Mouse (Mus musculus) 3134 (cell line): ENCODE measurements around the gene Fbxo44.
"Not testable (repeated sequence)": the region's sequence is repeated elsewhere in the genome, so short reads cannot be mapped to it uniquely, and the experiment has no call there.

Experiments used
- DNase-seq: peaks from one replicate; pipeline ENCODE4 v3.0.0-alpha.2; 2011; ENCODE audit warnings: low spot score; ENCODE audit not compliant: insufficient read length; ENCODE audit errors: extremely low read depth

The Fbxo44 gene

DNA sequence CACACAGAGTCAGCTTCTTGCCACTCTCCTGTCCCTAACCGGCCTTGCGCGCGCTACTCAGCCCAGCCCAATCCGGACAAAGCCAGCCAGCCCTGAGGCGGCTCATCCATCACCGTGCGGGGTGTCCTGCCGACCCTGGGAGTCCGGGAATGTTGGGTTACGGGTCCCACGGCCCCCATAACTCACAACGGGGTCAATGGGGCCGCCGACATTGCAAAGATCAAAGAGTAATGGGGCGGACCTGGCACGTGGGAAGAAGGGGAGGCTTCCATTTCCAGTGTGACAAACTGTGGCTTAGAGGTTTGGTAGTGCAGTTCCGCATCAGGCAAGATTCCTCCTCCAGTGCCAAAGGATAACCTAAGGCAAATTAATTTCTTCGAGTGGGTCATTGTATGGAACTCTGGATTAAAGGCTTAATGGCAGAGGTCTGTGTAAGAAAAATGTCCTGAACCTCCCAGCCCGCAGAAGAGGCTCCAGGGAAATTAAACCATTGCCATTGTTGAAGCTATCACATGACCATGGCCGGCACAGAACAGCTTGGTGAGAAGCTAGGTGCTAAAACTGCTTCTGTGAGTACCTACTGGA lies 28.7 kb downstream of the Fbxo44 start:
- no peak for DNase-seq

- no peak for DNase-seq
Measured at GRCm38 (mm10) chr4:148130561-148131413, 29.5 kb downstream of the Fbxo44 start, which contains the start of gene Draxin. TSS of gene Draxin (minus strand) at chr4:148130698.

- DNase-seq, result no peak
Measured at GRCm38 (mm10) chr4:148130133-148130532, 30.1 kb downstream of the Fbxo44 start, which contains the start of gene Mad2l2. TSS of gene Mad2l2 (plus strand) at chr4:148130384.

DNA sequence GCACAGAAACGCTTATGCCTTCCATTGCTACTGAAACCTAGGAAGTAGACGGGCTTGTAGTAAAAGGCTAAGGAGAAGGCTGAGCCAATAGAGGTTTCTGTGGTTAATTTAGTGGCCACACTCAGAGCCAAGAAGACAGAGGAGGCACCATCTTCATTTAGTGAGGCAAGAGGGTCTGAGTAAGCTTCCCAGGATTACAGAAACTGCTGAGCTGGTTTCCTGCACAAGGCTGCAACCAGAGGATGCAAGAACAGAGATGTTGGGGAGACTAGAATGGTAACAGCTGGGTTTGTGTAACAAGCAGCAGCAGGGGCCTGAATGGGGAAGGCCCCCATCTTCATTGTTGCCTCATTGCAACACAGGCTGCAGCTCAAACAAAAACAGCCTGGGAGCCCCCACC lies 31.6 kb downstream of the Fbxo44 start:
- no peak for DNase-seq

GRCm38 (mm10) chr4:148128241-148128640 lies 32.0 kb downstream of the Fbxo44 start:
- no peak for DNase-seq

DNA sequence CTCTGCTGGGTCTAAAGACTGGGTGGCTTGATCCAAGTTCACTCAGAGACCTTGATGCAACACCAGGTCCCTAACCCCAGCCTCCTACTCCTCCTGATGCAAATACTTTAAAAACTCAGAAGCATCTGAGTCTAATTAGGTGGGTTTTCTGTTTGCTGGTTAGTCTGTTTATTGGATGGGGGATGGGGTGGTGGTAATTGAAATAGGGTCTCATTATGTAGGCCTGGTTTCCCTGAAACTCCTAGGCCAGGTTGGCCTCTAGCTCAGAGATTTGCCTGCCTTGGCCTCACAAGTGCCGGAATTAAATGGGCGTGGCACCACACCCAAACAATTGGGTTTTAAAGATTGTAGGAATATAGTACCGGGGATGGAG lies 37.6 kb downstream of the Fbxo44 start:
- DNase-seq, result no peak

GRCm38 (mm10) chr4:148121982-148122693 lies 38.1 kb downstream of the Fbxo44 start:
- no peak for DNase-seq

DNA sequence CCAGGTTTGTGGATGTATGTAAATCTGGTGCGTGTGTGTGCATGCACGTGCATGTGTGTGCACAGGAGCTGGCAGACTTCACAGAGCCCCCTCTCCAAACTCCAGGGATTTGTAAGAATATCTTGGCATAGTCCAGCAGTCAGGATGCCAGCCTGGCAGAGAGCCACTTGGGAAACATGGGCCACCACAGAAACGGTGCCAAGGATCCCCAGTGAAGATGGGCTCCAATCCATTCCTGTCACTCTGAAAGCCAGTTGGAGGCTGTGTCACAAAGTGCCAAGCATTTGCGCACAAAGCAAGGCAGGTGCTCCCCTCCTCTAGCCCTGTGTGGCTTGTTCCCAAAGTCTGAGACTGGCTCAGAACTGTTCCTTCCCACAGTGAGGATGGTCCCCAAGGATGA lies 38.9 kb downstream of the Fbxo44 start:
- DNase-seq, result no peak

- no peak for DNase-seq
Measured at GRCm38 (mm10) chr4:148120555-148120954, 39.7 kb downstream of the Fbxo44 start.

- not testable (repeated sequence) for DNase-seq
Measured at GRCm38 (mm10) chr4:148119578-148119977, 40.7 kb downstream of the Fbxo44 start.

- no peak for DNase-seq
Measured at GRCm38 (mm10) chr4:148117392-148117791, 42.9 kb downstream of the Fbxo44 start.

DNA sequence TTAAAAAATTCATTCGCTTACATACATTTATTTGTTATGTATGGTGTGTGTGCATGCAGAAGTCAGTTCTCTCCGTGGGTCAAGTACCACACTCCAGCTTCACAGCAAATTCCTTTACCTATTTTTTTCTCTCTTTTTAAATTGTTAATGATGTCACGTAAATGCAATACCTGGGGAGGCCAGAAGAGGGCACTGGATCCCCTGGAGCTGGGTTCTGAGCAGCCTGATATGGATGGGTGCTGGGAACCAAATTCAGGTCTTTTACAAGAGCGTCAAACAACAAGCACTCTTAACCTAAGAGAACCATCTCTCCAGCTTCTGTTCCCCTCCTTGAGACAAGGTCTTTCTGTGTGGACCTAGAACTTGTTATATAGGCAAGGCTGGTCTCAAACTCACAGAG lies 43.6 kb downstream of the Fbxo44 start:
- no peak for DNase-seq

DNA sequence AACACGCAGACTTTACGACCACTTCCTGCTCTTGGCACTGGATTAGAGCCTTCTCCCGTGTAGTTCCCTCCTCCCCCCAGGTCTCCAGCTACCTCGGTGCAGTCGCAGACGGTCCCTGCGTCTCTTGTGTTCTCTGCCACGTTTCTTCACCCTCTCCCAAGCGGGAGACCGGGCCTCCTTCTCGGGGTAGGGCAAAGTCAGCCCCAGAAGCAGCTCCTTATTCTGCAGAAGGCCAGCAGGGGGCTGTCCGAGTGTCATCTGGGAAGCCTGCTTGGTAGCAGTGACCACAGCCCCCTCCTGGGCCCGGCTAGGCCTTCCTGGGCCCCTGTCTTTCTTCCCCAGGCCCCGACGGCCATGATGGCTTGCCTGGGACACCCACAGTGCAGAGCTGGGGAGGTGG lies 44.8 kb downstream of the Fbxo44 start:
- peak; percentile 56 for DNase-seq

DNA sequence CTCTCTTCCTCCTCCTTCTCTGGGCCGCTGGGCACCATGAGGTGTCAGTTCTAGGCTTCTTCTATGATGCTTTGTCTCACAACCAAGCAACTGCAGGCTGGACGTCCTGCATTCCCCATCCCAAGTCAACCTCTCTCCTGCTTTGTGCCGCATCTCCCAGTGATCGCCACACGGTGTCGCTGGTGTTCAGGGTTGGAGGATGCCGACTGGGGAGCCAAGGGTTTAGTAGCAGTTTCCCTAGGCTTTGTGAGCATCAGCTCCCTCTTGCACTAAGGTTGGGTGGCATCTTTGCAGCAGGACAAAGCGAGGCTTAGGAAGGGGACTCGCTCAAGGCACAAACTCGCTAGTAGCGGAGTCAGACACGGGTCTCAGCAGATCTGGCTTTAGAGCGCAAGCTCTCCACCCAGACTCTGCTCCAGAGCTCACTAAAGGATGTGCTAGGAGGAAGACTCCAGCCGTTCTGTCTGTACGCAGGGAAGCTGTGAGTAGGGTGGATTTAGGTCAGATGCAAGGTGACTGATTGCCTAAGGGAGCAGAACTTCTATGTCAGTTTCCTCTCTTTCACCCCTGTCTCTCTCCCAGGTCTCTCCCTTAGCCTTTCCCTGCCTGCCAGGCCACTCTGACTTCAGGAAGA lies 45.4 kb downstream of the Fbxo44 start:
- peak; percentile 69 for DNase-seq

- no peak for DNase-seq
Measured at GRCm38 (mm10) chr4:148112519-148112918, 47.8 kb downstream of the Fbxo44 start.

- DNase-seq, result no peak
Measured at GRCm38 (mm10) chr4:148109215-148109614, 51.1 kb downstream of the Fbxo44 start.

- DNase-seq, result no peak
Measured at GRCm38 (mm10) chr4:148108565-148109100, 51.6 kb downstream of the Fbxo44 start.

DNA sequence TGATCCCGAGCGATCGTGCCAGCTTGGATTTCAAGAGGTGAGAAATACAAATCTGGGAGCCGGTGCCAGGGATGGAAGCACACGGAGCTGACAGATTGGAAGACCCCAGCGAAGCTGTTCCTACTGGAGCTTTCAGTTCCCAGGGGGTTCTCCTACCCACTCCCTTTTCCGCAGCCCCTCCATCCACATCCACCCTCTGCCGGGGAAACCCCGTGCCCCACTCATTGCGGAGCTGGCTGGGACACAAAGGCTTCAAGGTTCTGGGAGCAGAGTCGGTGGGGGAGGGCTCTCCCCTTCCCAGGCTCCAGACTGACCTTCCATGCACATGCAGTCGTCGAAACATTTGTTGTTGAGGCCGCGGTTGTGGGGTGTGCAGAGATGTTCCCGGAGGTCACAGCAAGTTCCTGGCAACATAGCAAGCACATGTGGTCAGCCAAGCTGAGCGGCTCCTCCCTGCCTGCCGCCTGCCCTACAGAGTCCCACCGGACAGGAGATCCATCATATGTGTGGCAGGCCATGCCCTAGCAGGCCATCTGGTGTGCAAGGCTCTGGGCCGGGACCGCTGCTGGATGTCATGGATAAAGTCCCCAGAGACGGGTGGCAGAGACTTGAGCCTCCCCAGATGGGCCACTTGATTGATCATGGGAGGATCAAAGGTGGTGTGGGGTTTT lies 52.5 kb downstream of the Fbxo44 start:
- no peak for DNase-seq

GRCm38 (mm10) chr4:148104146-148104545 lies 56.1 kb downstream of the Fbxo44 start:
- no peak for DNase-seq
